Mouse (Mus musculus) stomach, embryonic 14.5 days (tissue): ENCODE measurements around the gene Hist1h4i. TPM values are rescaled to one million over a fixed set of nuclear protein-coding genes. Genes with fewer than 3 reads are reported as not detected.

Experiments used
- ATAC-seq: fragments of 200-750 bp; cut with Nextera tagmentation; 2 replicates; pipeline ENCODE4 v1.8.0; 2017; ENCODE audit warnings: low read depth, moderate TSS enrichment; ENCODE audit not compliant: insufficient number of reproducible peaks, insufficient read depth, low FRiP score
- H3K27ac ChIP-seq: fragments of 300-500 bp; sonication (generic); 2 replicates; pipeline ENCODE4 v1.5.1; 2014; ENCODE audit warnings: mild to moderate bottlenecking, low read length, moderate library complexity, mixed read lengths
- H3K27me3 ChIP-seq: fragments of 300-500 bp; sonication (generic); 2 replicates; pipeline ENCODE4 v1.6.1; 2014; ENCODE audit warnings: low read length, control low read depth, mixed read lengths; ENCODE audit not compliant: control insufficient read depth, insufficient read depth
- H3K36me3 ChIP-seq: fragments of 300-500 bp; sonication (generic); 2 replicates; pipeline ENCODE4 v1.6.1; 2014; ENCODE audit warnings: mild to moderate bottlenecking, control low read depth, low read length, moderate library complexity, mixed read lengths; ENCODE audit not compliant: control insufficient read depth, insufficient read depth
- H3K4me1 ChIP-seq: fragments of 300-500 bp; sonication (generic); 2 replicates; pipeline ENCODE4 v1.6.1; 2014; ENCODE audit warnings: low read length, control low read depth, mixed read lengths; ENCODE audit not compliant: control insufficient read depth, insufficient read depth
- H3K4me2 ChIP-seq: fragments of 300-500 bp; sonication (generic); replicated peaks from 2 replicates; pipeline ENCODE4 v1.6.1; 2014; ENCODE audit warnings: low read depth, low read length, control low read depth
- H3K4me3 ChIP-seq: fragments of 300-500 bp; sonication (generic); 2 replicates; pipeline ENCODE4 v1.5.1; 2014; ENCODE audit warnings: low read depth, low read length, control low read depth
- H3K9ac ChIP-seq: fragments of 300-500 bp; sonication (generic); replicated peaks from 2 replicates; pipeline ENCODE4 v1.6.1; 2014; ENCODE audit warnings: low read depth, mild to moderate bottlenecking, control low read depth, low read length, moderate library complexity, mixed read lengths
- H3K9me3 ChIP-seq: fragments of 300-500 bp; sonication (generic); 2 replicates; pipeline ENCODE4 v1.6.1; 2016; ENCODE audit warnings: low read depth, low read length, control low read depth; ENCODE audit not compliant: control insufficient read depth
- WGBS: fragments of 180-500 bp; shearing (Covaris S2); extraction: QIAGEN DNeasy Blood & Tissue Kit; methylation state at CpG from one replicate; pipeline ENCODE4 v1.1.7; 2014; 5-methylcytosine and 5-hydroxymethylcytosine counted together
- polyA plus RNA-seq: library from polyadenylated mRNA; unstranded; fragments of >200 nt; fragmentation: Nextera tagmentation; extraction: Ambion mirVana; gene quantifications from 2 replicates; pipeline ENCODE4 v1.2.1, GENCODE M21; 2014

Gene Hist1h4i
- polyA plus RNA-seq, 1 experiment from 2014 or later: 22.4 TPM

DNA sequence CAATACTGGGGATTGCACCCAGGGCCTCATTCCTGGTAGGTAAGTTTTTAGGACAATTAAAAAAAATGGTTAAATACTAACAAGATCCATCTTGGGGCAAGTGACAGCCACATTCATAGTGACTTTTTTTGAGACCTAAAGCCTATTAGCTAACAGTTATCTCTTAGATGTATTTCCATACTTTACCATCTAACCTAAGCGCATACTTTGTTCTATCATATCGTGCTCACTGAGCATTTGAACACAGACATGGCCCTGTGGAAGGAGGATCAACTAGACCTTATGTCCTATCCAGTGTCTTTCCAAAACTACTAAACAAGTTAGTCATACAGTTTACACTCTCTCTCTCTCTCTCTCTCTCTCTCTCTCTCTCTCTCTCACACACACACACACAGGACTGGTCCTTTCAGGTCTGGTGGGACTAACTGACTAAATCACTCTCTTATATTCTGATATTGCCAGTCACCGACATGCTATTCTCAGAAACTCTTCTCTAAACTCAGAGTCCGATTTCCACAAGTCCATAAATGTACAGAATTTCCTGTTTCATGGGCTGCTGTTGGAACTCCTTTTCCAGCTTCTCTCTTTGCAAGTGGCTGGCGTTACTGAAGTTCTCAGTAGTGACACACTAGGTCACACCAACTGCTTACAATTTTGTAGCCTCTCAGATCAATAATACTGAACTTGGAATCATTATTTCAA, 7.3 kb downstream of the Hist1h4i start:
- peak overlapping the region; percentile 47; the same call in 1 of the 2 replicates for H3K9ac ChIP-seq
- H3K27me3 ChIP-seq: no peaks in the 10 kb centered on the region
- H3K36me3 ChIP-seq: no peaks in the 10 kb centered on the region
- WGBS: 43% methylated on average over 5 of the region's 5 CpGs
- no peaks in the 10 kb centered on the region for H3K9me3 ChIP-seq
- H3K4me3 ChIP-seq: peak overlapping the region; percentile 32
- peak overlapping the region; percentile 66 for H3K4me2 ChIP-seq
- peaks cover 5% of the 10 kb centered on the region; the same call in 1 of the 2 replicates for H3K4me1 ChIP-seq
- ATAC-seq: no peak
- peak overlapping the region; percentile 85; the same call in 1 of the 2 replicates for H3K27ac ChIP-seq

DNA sequence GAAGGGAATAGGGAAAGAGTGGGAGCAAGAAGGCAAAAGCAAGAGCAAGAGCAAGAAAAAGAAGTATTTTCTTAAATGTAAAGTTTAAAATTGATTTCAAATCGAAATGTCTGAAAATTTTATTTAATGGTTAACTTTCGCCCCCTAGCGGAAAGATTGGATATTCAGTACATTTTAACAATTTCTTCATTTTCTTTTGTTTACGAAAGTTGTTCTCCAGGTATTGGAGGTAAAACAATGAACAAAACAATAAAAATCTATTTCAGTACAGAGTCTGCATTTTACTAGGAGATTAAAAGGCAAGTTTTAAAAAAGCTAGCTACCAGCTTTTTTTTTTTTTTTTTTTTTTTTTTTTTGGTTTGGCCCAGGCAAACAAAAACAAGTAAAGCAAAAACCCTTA, 10.7 kb downstream of the Hist1h4i start:
- no peak overlapping the region for H3K4me2 ChIP-seq
- no peak overlapping the region for H3K27ac ChIP-seq
- no peak overlapping the region for H3K9ac ChIP-seq
- WGBS: 13% methylated on average over 4 of the region's 4 CpGs
- no peak for ATAC-seq
- H3K4me1 ChIP-seq: no peaks in the 10 kb centered on the region
- H3K4me3 ChIP-seq: no peak overlapping the region
- H3K36me3 ChIP-seq: no peaks in the 10 kb centered on the region
- H3K9me3 ChIP-seq: no peaks in the 10 kb centered on the region
- no peaks in the 10 kb centered on the region for H3K27me3 ChIP-seq

DNA sequence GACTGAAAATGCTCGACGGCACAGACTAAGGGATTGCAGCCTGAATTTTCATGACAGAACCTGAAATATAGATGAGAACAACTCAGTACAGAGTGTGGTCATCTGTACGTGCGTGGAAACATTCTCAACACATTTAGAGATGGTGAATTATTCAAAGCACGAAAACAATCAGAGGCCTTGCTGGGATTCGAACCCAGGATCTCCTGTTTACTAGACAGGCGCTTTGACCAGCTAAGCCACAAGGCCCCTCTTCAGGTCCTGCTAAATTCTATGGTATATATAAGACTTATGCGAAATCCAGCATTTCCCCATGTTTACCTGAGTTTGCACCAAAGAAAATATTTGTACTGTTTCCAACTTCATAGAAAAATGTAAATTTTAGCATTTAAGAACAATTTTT, 11.2 kb downstream of the Hist1h4i start:
- Histone ChIP-seq H3K27ac (no peak overlapping the region), H3K9me3 (no peaks in the 10 kb centered on the region), H3K4me1 (no peaks in the 10 kb centered on the region), H3K4me2 (no peak overlapping the region), H3K27me3 (no peaks in the 10 kb centered on the region), H3K4me3 (no peak overlapping the region), H3K36me3 (no peaks in the 10 kb centered on the region), H3K9ac (no peak overlapping the region)
- ATAC-seq: no peak
- 42% methylated on average over 8 of the region's 8 CpGs for WGBS

DNA sequence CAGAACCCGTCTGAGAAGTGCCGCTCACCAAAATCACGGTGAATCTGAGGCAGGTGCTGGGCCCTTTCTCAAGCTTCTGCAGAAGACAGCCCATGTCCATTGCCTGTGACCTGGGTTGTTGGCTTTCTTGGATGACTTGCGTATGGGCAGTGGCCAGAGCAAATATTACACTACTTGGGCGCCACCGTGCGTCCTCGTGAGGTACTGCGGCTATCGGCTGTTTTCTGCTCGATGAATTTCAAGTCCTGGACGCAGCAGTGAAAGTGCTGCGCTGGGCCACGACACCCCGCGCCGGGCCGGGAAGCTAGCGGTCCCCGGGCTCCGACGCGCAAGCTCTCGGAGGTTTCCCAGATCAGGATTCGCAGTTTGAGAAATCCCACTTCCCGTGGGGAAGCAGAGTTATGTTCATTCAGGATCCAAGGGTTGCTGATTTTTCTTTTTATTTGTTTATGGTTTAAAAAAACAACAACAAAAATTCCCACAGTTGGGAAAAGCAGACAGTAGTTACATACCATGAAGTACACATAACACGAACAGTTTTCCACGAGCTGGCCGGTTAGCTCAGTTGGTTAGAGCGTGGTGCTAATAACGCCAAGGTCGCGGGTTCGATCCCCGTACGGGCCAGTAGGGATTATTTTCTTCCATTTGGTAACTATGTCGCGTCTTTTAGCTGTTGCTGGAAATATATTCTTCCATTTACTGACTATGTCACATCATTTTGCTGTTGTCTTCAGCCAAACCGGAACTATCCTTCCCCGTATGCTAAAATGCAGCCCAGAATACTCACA, 12.3 kb downstream of the Hist1h4i start:
- Histone ChIP-seq H3K4me3 (peak overlapping the region; percentile 32), H3K36me3 (no peaks in the 10 kb centered on the region), H3K4me2 (peak overlapping the region; percentile 36), H3K9ac (no peak overlapping the region; the same call in 1 of the 2 replicates), H3K27ac (no peak overlapping the region; the same call in 1 of the 2 replicates), H3K9me3 (no peaks in the 10 kb centered on the region), H3K4me1 (no peaks in the 10 kb centered on the region), H3K27me3 (no peaks in the 10 kb centered on the region)
- WGBS: 2% methylated on average over 40 of the region's 40 CpGs
- peak; percentile 79 for ATAC-seq

DNA sequence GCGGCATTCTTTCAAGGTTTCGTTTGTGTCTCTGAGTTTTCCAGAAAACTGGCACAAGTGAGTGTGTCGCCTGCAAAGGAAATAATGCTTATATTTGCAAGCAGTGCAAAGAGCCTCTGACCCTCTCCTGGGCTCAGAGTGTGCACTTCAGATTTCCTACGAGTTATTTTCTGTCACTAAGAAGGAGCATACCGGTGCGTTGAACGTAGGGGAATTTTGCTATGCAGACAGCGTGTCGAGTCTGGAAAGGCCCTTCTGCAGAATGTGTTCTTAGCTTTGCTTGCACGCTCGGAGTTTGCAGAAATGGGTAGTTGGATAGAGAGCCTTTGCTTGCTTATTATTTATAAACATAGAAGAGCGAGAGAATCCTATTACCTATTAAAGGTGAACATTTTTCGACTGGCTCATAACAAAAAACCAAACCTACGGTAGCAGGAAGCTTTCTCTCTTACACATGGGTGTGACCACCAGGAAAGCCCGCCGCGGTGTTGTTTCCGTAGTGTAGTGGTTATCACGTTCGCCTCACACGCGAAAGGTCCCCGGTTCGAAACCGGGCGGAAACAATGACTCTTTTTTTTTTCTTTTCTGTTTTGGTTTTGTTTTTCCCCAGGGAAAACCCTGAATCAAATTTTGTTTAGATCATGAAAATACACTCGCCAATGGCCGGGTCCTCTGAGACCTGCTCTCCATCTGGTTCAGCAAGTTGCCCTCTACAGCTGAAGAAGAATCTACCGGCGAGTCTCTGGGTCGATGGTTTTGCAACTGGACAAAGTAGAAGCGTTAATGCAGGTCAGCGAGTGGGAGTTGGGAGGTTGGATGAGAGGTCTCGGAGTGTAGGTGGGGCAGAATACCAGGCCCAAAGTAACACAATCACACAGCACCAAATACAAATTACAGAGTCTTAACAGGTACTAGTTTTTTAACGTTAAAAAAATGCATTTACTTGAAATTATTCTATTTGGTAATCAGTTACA, 14.8 kb downstream of the Hist1h4i start:
- peak; percentile 46; the same call in 1 of the 2 replicates for ATAC-seq
- Histone ChIP-seq H3K9me3 (no peaks in the 10 kb centered on the region), H3K9ac (0 out of 2 replicates have a peak overlapping the region, but pooled peaks have one; percentile 26), H3K4me1 (no peaks in the 10 kb centered on the region), H3K4me3 (peak overlapping the region; percentile 44), H3K27me3 (no peaks in the 10 kb centered on the region), H3K36me3 (no peaks in the 10 kb centered on the region), H3K4me2 (peak overlapping the region; percentile 54), H3K27ac (no peak overlapping the region)
- 1% methylated on average over 35 of the region's 35 CpGs for WGBS

DNA sequence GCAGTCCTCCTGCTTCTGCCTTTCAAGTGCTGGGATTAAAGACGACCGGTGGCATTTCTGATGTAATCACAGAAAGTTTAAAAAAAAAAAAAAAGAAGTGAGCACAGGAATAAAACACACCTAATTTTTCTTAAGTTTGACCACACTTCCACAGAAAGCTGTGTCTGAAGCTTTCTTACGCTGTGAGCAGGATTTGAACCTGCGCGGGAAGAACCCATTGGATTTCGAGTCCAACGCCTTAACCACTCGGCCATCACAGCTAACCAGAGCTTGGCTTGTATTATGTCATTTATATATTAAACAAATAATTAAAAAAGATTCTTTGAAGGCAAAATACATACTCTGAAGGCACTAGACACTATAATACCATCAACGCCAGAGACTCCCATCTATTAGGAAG, 18.9 kb downstream of the Hist1h4i start:
- H3K4me2 ChIP-seq: peak overlapping the region; percentile 81
- no peaks in the 10 kb centered on the region for H3K36me3 ChIP-seq
- WGBS: under 1% methylated on average over 9 of the region's 9 CpGs
- no peaks in the 10 kb centered on the region for H3K4me1 ChIP-seq
- H3K9ac ChIP-seq: 0 out of 2 replicates have a peak overlapping the region, but pooled peaks have one; percentile 1
- H3K9me3 ChIP-seq: no peaks in the 10 kb centered on the region
- peak overlapping the region; percentile 50 for H3K4me3 ChIP-seq
- no peaks in the 10 kb centered on the region for H3K27me3 ChIP-seq
- no peak overlapping the region for H3K27ac ChIP-seq
- peak; percentile 76; the same call in 1 of the 2 replicates for ATAC-seq

DNA sequence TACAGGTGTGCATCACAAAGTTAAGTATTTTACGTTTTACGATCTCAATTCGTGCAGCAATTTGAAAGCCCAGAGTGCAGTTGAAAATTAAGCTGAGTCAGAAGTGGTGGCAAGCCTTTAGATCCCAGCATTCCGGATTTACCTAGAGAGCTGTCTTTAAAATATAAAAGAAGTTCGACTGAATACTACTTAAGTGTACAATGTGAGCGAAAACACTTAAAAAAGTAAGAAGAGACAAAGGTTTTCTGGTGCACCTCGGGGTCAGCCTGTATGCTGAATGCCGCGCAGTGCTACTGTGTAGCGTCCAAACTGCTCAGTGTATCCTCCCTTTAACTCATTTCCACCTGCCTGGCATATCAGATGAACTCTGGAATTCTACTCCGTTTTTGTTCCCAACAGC, 19.6 kb downstream of the Hist1h4i start:
- WGBS: 1% methylated on average over 11 of the region's 11 CpGs
- Histone ChIP-seq H3K4me3 (peak overlapping the region; percentile 50), H3K4me2 (peak overlapping the region; percentile 81), H3K36me3 (no peaks in the 10 kb centered on the region), H3K27me3 (0 out of 2 replicates have a peak, but pooled peaks cover under 1% of the 10 kb centered on the region), H3K4me1 (no peaks in the 10 kb centered on the region), H3K9ac (0 out of 2 replicates have a peak overlapping the region, but pooled peaks have one; percentile 1), H3K27ac (no peak overlapping the region), H3K9me3 (no peaks in the 10 kb centered on the region)
- ATAC-seq: no peak
